In genomic region chr3:98055808-98056728, GRCm38 (mm10) we compare ENCODE assay signal across 11 mouse cellular contexts. TPM values are rescaled to one million over a fixed set of nuclear protein-coding genes. Genes with fewer than 3 reads are reported as not detected.
DNase-seq lines count a peak whose midpoint lies in the region; ATAC-seq and TF ChIP-seq lines count a peak whose summit lies in the region.
"Had no signal": no experiment of that assay in that cellular context is flagged by ENCODE, and none has a peak within 500 bp of the region (broad histone marks: within the 10 kb centered on the region; RNA-seq: fewer than 3 reads in every experiment).

No protein-coding gene starts in this region.

- no peak overlapping the region for H3K4me2 ChIP-seq in forebrain, embryonic 15.5 days (replicated peaks)
- H3K4me2 ChIP-seq in forebrain, embryonic 14.5 days (ENCODE audit: low read length), result no peak overlapping the region
- no peak overlapping the region for H3K4me2 ChIP-seq in lung, embryonic 14.5 days

- peak overlapping the region; percentile 15; the same call in 1 of the 2 replicates for H3K27ac ChIP-seq in forebrain, embryonic 15.5 days (replicated peaks)
- H3K27ac ChIP-seq in forebrain, embryonic 14.5 days (ENCODE audit: low read depth, low read length), result no peak overlapping the region
- peak overlapping the region; percentile 80 for H3K27ac ChIP-seq in embryonic facial prominence, embryonic 10.5 days (replicated peaks)
- H3K27ac ChIP-seq in lung, embryonic 14.5 days (ENCODE audit: low read depth), result no peak overlapping the region; the same call in 1 of the 2 replicates

- no peaks in the 10 kb centered on the region for H3K9me3 ChIP-seq in forebrain, embryonic 15.5 days
- no peaks in the 10 kb centered on the region for H3K9me3 ChIP-seq in forebrain, embryonic 14.5 days (replicated peaks; ENCODE audit: control insufficient read depth, low read length)
- no peaks in the 10 kb centered on the region for H3K9me3 ChIP-seq in embryonic facial prominence, embryonic 10.5 days
- H3K9me3 ChIP-seq in lung, embryonic 14.5 days (ENCODE audit: low read depth, low read length), result no peaks in the 10 kb centered on the region
- H3K9me3 ChIP-seq: megakaryocyte, embryonic 14.5 days had no signal

- WGBS in forebrain, embryonic 15.5 days, result 90% methylated on average over 20 of the region's 20 CpGs
- 91% methylated on average over 20 of the region's 20 CpGs for WGBS in forebrain, embryonic 14.5 days
- WGBS in embryonic facial prominence, embryonic 10.5 days, result 60% methylated on average over 20 of the region's 20 CpGs
- WGBS in lung, embryonic 14.5 days, result 74% methylated on average over 20 of the region's 20 CpGs

- no peaks in the 10 kb centered on the region for H3K27me3 ChIP-seq in forebrain, embryonic 15.5 days
- H3K27me3 ChIP-seq in forebrain, embryonic 14.5 days (replicated peaks; ENCODE audit: control insufficient read depth, insufficient read depth, low read length), result no peaks in the 10 kb centered on the region
- H3K27me3 ChIP-seq in embryonic facial prominence, embryonic 10.5 days (replicated peaks; ENCODE audit: low read depth, poor library complexity, severe bottlenecking), result no peaks in the 10 kb centered on the region
- no peaks in the 10 kb centered on the region for H3K27me3 ChIP-seq in lung, embryonic 14.5 days (ENCODE audit: insufficient read depth, low read length)
- H3K27me3 ChIP-seq: megakaryocyte, embryonic 14.5 days had no signal

- H3K36me3 ChIP-seq in forebrain, embryonic 15.5 days, result no peaks in the 10 kb centered on the region
- no peaks in the 10 kb centered on the region for H3K36me3 ChIP-seq in forebrain, embryonic 14.5 days (ENCODE audit: control insufficient read depth, insufficient read depth, low read length)
- 0 out of 2 replicates have a peak, but pooled peaks cover 13% of the 10 kb centered on the region for H3K36me3 ChIP-seq in embryonic facial prominence, embryonic 10.5 days (replicated peaks)
- H3K36me3 ChIP-seq in lung, embryonic 14.5 days (ENCODE audit: insufficient read depth), result no peaks in the 10 kb centered on the region

- H3K9ac ChIP-seq in forebrain, embryonic 15.5 days (replicated peaks), result no peak overlapping the region
- no peak overlapping the region for H3K9ac ChIP-seq in forebrain, embryonic 14.5 days (ENCODE audit: low read length)
- H3K9ac ChIP-seq in lung, embryonic 14.5 days, result no peak overlapping the region

- no peak for DNase-seq in forebrain, embryonic 14.5 days (ENCODE audit: low spot score)
- DNase-seq in 3134 (ENCODE audit: extremely low read depth, insufficient read length, low spot score), result peak; percentile 58
- peak; percentile 87 for DNase-seq in embryonic facial prominence, embryonic 10.5 days (ENCODE audit: low spot score)
- DNase-seq in lung, embryonic 14.5 days, result peak; percentile 39
- no peak for DNase-seq in thymus, postnatal 14 days
- DNase-seq in testis, postnatal 10 days (ENCODE audit: low spot score), result no peak
- DNase-seq in cerebellum, postnatal 4 days (ENCODE audit: low spot score in 2 of 2), result no peak
- DNase-seq: cerebellum, postnatal 25 days had no signal

- no peak overlapping the region for H3K4me3 ChIP-seq in forebrain, embryonic 15.5 days
- H3K4me3 ChIP-seq in forebrain, embryonic 14.5 days (ENCODE audit: low read depth, low read length), result no peak overlapping the region
- peak overlapping the region; percentile 3 for H3K4me3 ChIP-seq in embryonic facial prominence, embryonic 10.5 days
- no peak overlapping the region for H3K4me3 ChIP-seq in lung, embryonic 14.5 days (ENCODE audit: low read depth, low read length)
- H3K4me3 ChIP-seq: megakaryocyte, embryonic 14.5 days had no signal

- no peak for ATAC-seq in forebrain, embryonic 15.5 days (replicated peaks)
- ATAC-seq in forebrain, embryonic 14.5 days, result no peak
- ATAC-seq in lung, embryonic 14.5 days (ENCODE audit: insufficient read depth), result no peak
- ATAC-seq: CD4-positive, CD25-positive, alpha-beta regulatory T cell, adult 4 months had no signal

- TF ChIP-seq CTCF in lung, embryonic 14.5 days (IDR thresholded peaks at IDR 0.05; ENCODE audit: low read depth), result no peak

- H3K4me1 ChIP-seq in forebrain, embryonic 15.5 days, result peaks cover 63% of the 10 kb centered on the region
- H3K4me1 ChIP-seq in forebrain, embryonic 14.5 days (ENCODE audit: control insufficient read depth, insufficient read depth, low read length), result peaks cover 45% of the 10 kb centered on the region
- peaks cover 97% of the 10 kb centered on the region for H3K4me1 ChIP-seq in embryonic facial prominence, embryonic 10.5 days
- peaks cover 36% of the 10 kb centered on the region for H3K4me1 ChIP-seq in lung, embryonic 14.5 days (ENCODE audit: insufficient read depth)

RNA-seq across cellular contexts. Expression of gene Notch2, which starts 42.7 kb away (rescaled TPM):
- 17.8 and 18.9 TPM in 2 replicates for polyA plus RNA-seq in forebrain, embryonic 15.5 days (2015; fragmentation: Nextera tagmentation; extraction: Ambion mirVana)
- 13.6 and 18.1 TPM in 2 replicates for polyA plus RNA-seq in forebrain, embryonic 14.5 days (2014; fragmentation: Nextera tagmentation; extraction: Ambion mirVana)
- 22.0 and 23.2 TPM in 2 replicates for polyA plus RNA-seq in embryonic facial prominence, embryonic 10.5 days (2016; fragmentation: Nextera tagmentation; extraction: Ambion mirVana)
- 43.8 and 45.1 TPM in 2 replicates for polyA plus RNA-seq in lung, embryonic 14.5 days (2014; fragmentation: Nextera tagmentation; extraction: Ambion mirVana)

Comparison
In these comparisons a context has a peak if more than half of its experiments do, and no peak if none do; other contexts are left out.
1. H3K27ac ChIP-seq: peak in forebrain, embryonic 15.5 days (single experiment) and embryonic facial prominence, embryonic 10.5 days (single experiment); none in forebrain, embryonic 14.5 days (single experiment) and lung, embryonic 14.5 days (single experiment).
2. DNase-seq: peak in 3134 (single experiment), embryonic facial prominence, embryonic 10.5 days (single experiment) and lung, embryonic 14.5 days (single experiment); none in forebrain, embryonic 14.5 days (single experiment), thymus, postnatal 14 days (single experiment), testis, postnatal 10 days (single experiment) and cerebellum, postnatal 4 days (0 of 2).